Mouse (Mus musculus) spleen, adult 2 months (tissue): ENCODE measurements around the gene Zfp493. TPM values are rescaled to one million over a fixed set of nuclear protein-coding genes. Genes with fewer than 3 reads are reported as not detected.
"Not testable (repeated sequence)": the region's sequence is repeated elsewhere in the genome, so short reads cannot be mapped to it uniquely, and the experiment has no call there.

Experiments
- DNase-seq, 2 experiments: peaks; one replicate each; pipeline versions ENCODE4 v3.0.0 to v3.0.0-alpha.2; 2012 to 2021; ENCODE audit warnings: low spot score in 2 of 2, low read depth in 1 of 2
- H3K27ac ChIP-seq: fragments of 200-500 bp; 2 replicates; pipeline ENCODE4 v1.5.1; 2012; ENCODE audit warnings: low read length, inconsistent platforms; ENCODE audit not compliant: insufficient read depth
- H3K27me3 ChIP-seq: fragments of 200-500 bp; 2 replicates; pipeline ENCODE4 v1.6.1; 2012; ENCODE audit warnings: mild to moderate bottlenecking, moderate library complexity, low read length, inconsistent platforms; ENCODE audit not compliant: control insufficient read depth, insufficient read depth
- H3K36me3 ChIP-seq: fragments of 200-500 bp; 2 replicates; pipeline ENCODE4 v1.6.1; 2012; ENCODE audit warnings: mild to moderate bottlenecking, low read length, inconsistent platforms; ENCODE audit not compliant: control insufficient read depth, insufficient read depth
- H3K4me1 ChIP-seq: fragments of 200-500 bp; 2 replicates; pipeline ENCODE4 v1.6.1; 2011; ENCODE audit warnings: inconsistent platforms; ENCODE audit not compliant: control insufficient read depth, insufficient read depth, insufficient read length
- H3K4me3 ChIP-seq: fragments of 200-500 bp; 2 replicates; pipeline ENCODE4 v1.5.1; 2011; ENCODE audit warnings: mild to moderate bottlenecking, inconsistent platforms; ENCODE audit not compliant: insufficient read depth, insufficient read length; ENCODE audit errors: extremely low read depth
- CTCF ChIP-seq: fragments of 200-500 bp; IDR thresholded peaks from 2 replicates; pipeline ENCODE4 v1.5.1; 2011; ENCODE audit warnings: mild to moderate bottlenecking, inconsistent platforms; ENCODE audit not compliant: insufficient read depth, insufficient read length, insufficient replicate concordance; ENCODE audit errors: extremely low read depth
- POLR2A ChIP-seq: fragments of 200-500 bp; IDR thresholded peaks from 2 replicates; pipeline ENCODE4 v1.6.1; 2011; ENCODE audit warnings: low read depth, low read length, inconsistent platforms
- WGBS: fragments of 180-500 bp; shearing (Covaris S2); methylation state at CpG from one replicate; pipeline ENCODE4 v1.1.7; 2018; 5-methylcytosine and 5-hydroxymethylcytosine counted together
- polyA plus RNA-seq: library from polyadenylated mRNA; depleted of rRNA; stranded (reverse); fragments of >200 nt; gene quantifications from 2 replicates; pipeline ENCODE4 v1.2.3, GENCODE M21; 2012; rRNA removed

The Zfp493 gene
- 0.72 and 0.78 TPM in 2 replicates for polyA plus RNA-seq

- Histone ChIP-seq H3K4me1 (peaks cover 3% of the 10 kb centered on the region; the same call in 1 of the 2 replicates), H3K36me3 (0 out of 2 replicates have a peak, but pooled peaks cover 1% of the 10 kb centered on the region), H3K4me3 (peak within 1 kb of the TSS; percentile 95), H3K27me3 (no peaks in the 10 kb centered on the region), H3K27ac (no peak within 1 kb of the TSS; the same call in 1 of the 2 replicates)
- peak; percentile 44 to 54 for DNase-seq
- no peak for TF ChIP-seq CTCF
- TF ChIP-seq POLR2A = peak; percentile 32; the same call in 1 of the 2 replicates
- whole genome bisulfite sequencing = 8% methylated on average over 26 of the region's 26 CpGs
Measured at GRCm38 (mm10) chr13:67779265-67780221, at the start of gene Zfp493. Gene Zfp493 (plus strand): TSS chr13:67779693.

GRCm38 (mm10) chr13:67734391-67734790, 45.1 kb upstream of the Zfp493 start:
- DNase-seq, H3K4me3 ChIP-seq, H3K36me3 ChIP-seq, H3K4me1 ChIP-seq, H3K27ac ChIP-seq, H3K27me3 ChIP-seq: not testable (repeated sequence)
- WGBS = 93% methylated on average over 9 of the region's 9 CpGs

GRCm38 (mm10) chr13:67742941-67743340, 36.6 kb upstream of the Zfp493 start:
- no peak for DNase-seq
- Histone ChIP-seq H3K4me1 (no peaks in the 10 kb centered on the region), H3K27ac (no peak overlapping the region), H3K27me3 (no peaks in the 10 kb centered on the region), H3K4me3 (no peak overlapping the region), H3K36me3 (no peaks in the 10 kb centered on the region)
- TF ChIP-seq POLR2A (no peak), CTCF (no peak)
- WGBS = 94% methylated on average over 3 of the region's 3 CpGs

DNA sequence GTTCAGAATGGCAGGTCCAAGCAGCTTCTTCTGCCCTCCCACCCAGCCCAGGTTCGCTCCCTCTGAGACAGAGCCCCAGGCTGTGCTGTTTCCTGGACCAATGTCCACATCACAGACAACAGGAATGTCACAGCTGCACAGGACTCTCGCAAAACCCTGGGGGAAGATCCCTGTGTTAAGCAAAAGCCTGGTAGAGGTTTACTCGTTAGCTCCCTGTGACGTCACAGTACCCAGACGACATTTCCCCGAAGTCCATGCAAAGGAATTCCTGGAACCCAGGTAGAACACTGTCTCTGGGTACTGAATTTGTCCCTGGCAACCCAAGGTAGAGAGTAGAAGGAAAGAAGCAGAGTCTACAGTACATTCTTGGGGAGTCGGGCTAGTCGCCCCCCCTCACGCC, 35.6 kb upstream of the Zfp493 start:
- Histone ChIP-seq H3K4me3 (no peak overlapping the region), H3K27me3 (no peaks in the 10 kb centered on the region), H3K4me1 (no peaks in the 10 kb centered on the region), H3K27ac (no peak overlapping the region), H3K36me3 (peaks cover 3% of the 10 kb centered on the region)
- DNase-seq = no peak
- TF ChIP-seq POLR2A (no peak), CTCF (no peak)
- WGBS = 95% methylated on average over 9 of the region's 9 CpGs

- H3K27me3 ChIP-seq = no peaks in the 10 kb centered on the region
- TF ChIP-seq CTCF (no peak), POLR2A (no peak)
- WGBS = 6% methylated on average over 24 of the region's 24 CpGs
- H3K36me3 ChIP-seq = peaks cover 5% of the 10 kb centered on the region
- DNase-seq = peak; percentile 44 to 47
- peak within 1 kb of the TSS; percentile 91 for H3K4me3 ChIP-seq
- H3K27ac ChIP-seq = peak within 1 kb of the TSS; percentile 81
- H3K4me1 ChIP-seq = no peaks in the 10 kb centered on the region
Measured at GRCm38 (mm10) chr13:67754333-67755306, 24.9 kb upstream of the Zfp493 start, which contains the start of gene Zfp85. Gene Zfp85 (minus strand): TSS chr13:67755228.

GRCm38 (mm10) chr13:67755761-67756160, 23.7 kb upstream of the Zfp493 start:
- peaks cover 5% of the 10 kb centered on the region for H3K36me3 ChIP-seq
- DNase-seq = no peak
- H3K27ac ChIP-seq = no peak overlapping the region
- 89% methylated on average over 6 of the region's 6 CpGs for WGBS
- TF ChIP-seq CTCF (no peak), POLR2A (no peak)
- H3K4me1 ChIP-seq = no peaks in the 10 kb centered on the region
- H3K27me3 ChIP-seq = no peaks in the 10 kb centered on the region
- H3K4me3 ChIP-seq = no peak overlapping the region
